Mouse (Mus musculus) lung, embryonic 14.5 days (tissue): Measurements from ENCODE around the gene Naa40. TPM values are rescaled to one million over a fixed set of nuclear protein-coding genes. Genes with fewer than 3 reads are reported as not detected.

Source experiments
- ATAC-seq: fragments of 200-750 bp; cut with Nextera tagmentation; 2 replicates; pipeline ENCODE4 v1.8.0; 2017; ENCODE audit warnings: mild to moderate bottlenecking, moderate TSS enrichment, moderate library complexity; ENCODE audit not compliant: insufficient read depth
- DNase-seq: peaks from one replicate; pipeline ENCODE4 v3.0.0-alpha.2; 2015
- H3K27ac ChIP-seq: fragments of 300-500 bp; sonication (generic); 2 replicates; pipeline ENCODE4 v1.5.1; 2014; ENCODE audit warnings: low read depth, mild to moderate bottlenecking, moderate library complexity
- H3K27me3 ChIP-seq: fragments of 300-500 bp; sonication (generic); 2 replicates; pipeline ENCODE4 v1.6.1; 2014; ENCODE audit warnings: low read length, control low read depth; ENCODE audit not compliant: insufficient read depth
- H3K36me3 ChIP-seq: fragments of 300-500 bp; sonication (generic); 2 replicates; pipeline ENCODE4 v1.6.1; 2014; ENCODE audit warnings: control low read depth; ENCODE audit not compliant: insufficient read depth
- H3K4me1 ChIP-seq: fragments of 300-500 bp; sonication (generic); 2 replicates; pipeline ENCODE4 v1.6.1; 2014; ENCODE audit warnings: antibody characterized with exemption, control low read depth; ENCODE audit not compliant: insufficient read depth
- H3K4me2 ChIP-seq: fragments of 300-500 bp; sonication (generic); 2 replicates; pipeline ENCODE4 v1.6.1; 2014; ENCODE audit warnings: mild to moderate bottlenecking
- H3K4me3 ChIP-seq: fragments of 300-500 bp; sonication (generic); 2 replicates; pipeline ENCODE4 v1.5.1; 2014; ENCODE audit warnings: low read depth, low read length
- H3K9ac ChIP-seq: fragments of 300-500 bp; sonication (generic); 2 replicates; pipeline ENCODE4 v1.6.1; 2014
- H3K9me3 ChIP-seq: fragments of 300-500 bp; sonication (generic); 2 replicates; pipeline ENCODE4 v1.6.1; 2016; ENCODE audit warnings: low read depth, low read length, control low read depth
- CTCF ChIP-seq: IDR thresholded peaks from 2 replicates; pipeline ENCODE4 v1.5.1; 2016; ENCODE audit warnings: antibody characterized with exemption, low read depth
- WGBS: fragments of 180-500 bp; shearing (Covaris S2); extraction: QIAGEN DNeasy Blood & Tissue Kit; methylation state at CpG from one replicate; pipeline ENCODE4 v1.1.7; 2014; 5-methylcytosine and 5-hydroxymethylcytosine counted together
- polyA plus RNA-seq: library from polyadenylated mRNA; unstranded; fragments of >200 nt; fragmentation: Nextera tagmentation; extraction: Ambion mirVana; gene quantifications from 2 replicates; pipeline ENCODE4 v1.2.1, GENCODE M21; 2014

Gene Naa40
- polyA plus RNA-seq, 1 experiment from 2014 or later = 65.8 TPM

- 2% methylated on average over 13 of the region's 13 CpGs for WGBS
- peak; percentile 16 for DNase-seq
- no peak for TF ChIP-seq CTCF
Measured at GRCm38 (mm10) chr19:7240291-7240690, 692 bp downstream of the Naa40 start.

GRCm38 (mm10) chr19:7239574-7239973, 1.4 kb downstream of the Naa40 start:
- TF ChIP-seq CTCF = no peak
- Histone ChIP-seq H3K9ac (peak overlapping the region; percentile 73), H3K36me3 (peaks cover 13% of the 10 kb centered on the region), H3K27ac (no peak overlapping the region), H3K27me3 (no peaks in the 10 kb centered on the region), H3K4me1 (peaks cover 5% of the 10 kb centered on the region), H3K4me3 (peak overlapping the region; percentile 82), H3K9me3 (no peaks in the 10 kb centered on the region), H3K4me2 (peak overlapping the region; percentile 94)
- ATAC-seq = no peak
- DNase-seq = no peak
- WGBS = 85% methylated on average over 3 of the region's 3 CpGs

More at GRCm38 (mm10) chr19:7240291-7240690, 692 bp downstream of the Naa40 start:
- H3K27ac ChIP-seq = peak overlapping the region; percentile 84
- H3K4me2 ChIP-seq = peak overlapping the region; percentile 94
- peak overlapping the region; percentile 73 for H3K9ac ChIP-seq
- H3K36me3 ChIP-seq = peaks cover 13% of the 10 kb centered on the region
- H3K9me3 ChIP-seq = no peaks in the 10 kb centered on the region
- no peaks in the 10 kb centered on the region for H3K27me3 ChIP-seq
- no peak for ATAC-seq
- peak overlapping the region; percentile 82 for H3K4me3 ChIP-seq
- H3K4me1 ChIP-seq = peaks cover 5% of the 10 kb centered on the region

GRCm38 (mm10) chr19:7236742-7237141, 4.2 kb downstream of the Naa40 start:
- Histone ChIP-seq H3K27me3 (no peaks in the 10 kb centered on the region), H3K27ac (no peak overlapping the region), H3K4me2 (no peak overlapping the region), H3K9ac (no peak overlapping the region), H3K36me3 (peaks cover 40% of the 10 kb centered on the region), H3K4me1 (peaks cover 5% of the 10 kb centered on the region), H3K4me3 (no peak overlapping the region), H3K9me3 (no peaks in the 10 kb centered on the region)
- ATAC-seq = no peak
- DNase-seq = no peak
- no peak for TF ChIP-seq CTCF
- WGBS = 95% methylated on average over 4 of the region's 4 CpGs

- DNase-seq = no peak
- Histone ChIP-seq H3K9ac (no peak overlapping the region), H3K27me3 (no peaks in the 10 kb centered on the region), H3K4me1 (peaks cover 5% of the 10 kb centered on the region), H3K36me3 (peaks cover 48% of the 10 kb centered on the region), H3K4me2 (no peak overlapping the region), H3K9me3 (no peaks in the 10 kb centered on the region), H3K4me3 (no peak overlapping the region), H3K27ac (no peak overlapping the region)
- 94% methylated on average over 2 of the region's 2 CpGs for WGBS
- no peak for TF ChIP-seq CTCF
- ATAC-seq = no peak
Measured at GRCm38 (mm10) chr19:7236011-7236410, 5.0 kb downstream of the Naa40 start.

- WGBS = 92% methylated on average over 9 of the region's 9 CpGs
- no peak overlapping the region for H3K27ac ChIP-seq
- H3K4me3 ChIP-seq = no peak overlapping the region
- no peaks in the 10 kb centered on the region for H3K9me3 ChIP-seq
- H3K36me3 ChIP-seq = peaks cover 53% of the 10 kb centered on the region
- no peaks in the 10 kb centered on the region for H3K27me3 ChIP-seq
- peaks cover 5% of the 10 kb centered on the region for H3K4me1 ChIP-seq
- H3K4me2 ChIP-seq = no peak overlapping the region
- TF ChIP-seq CTCF = no peak
- ATAC-seq (no peak), DNase-seq (no peak)
- no peak overlapping the region for H3K9ac ChIP-seq
Measured at GRCm38 (mm10) chr19:7235461-7235860, 5.5 kb downstream of the Naa40 start.

- peaks cover 61% of the 10 kb centered on the region for H3K36me3 ChIP-seq
- H3K4me2 ChIP-seq = no peak overlapping the region
- H3K9ac ChIP-seq = no peak overlapping the region
- no peak overlapping the region for H3K27ac ChIP-seq
- ATAC-seq (peak; percentile 86), DNase-seq (peak; percentile 87)
- WGBS = 58% methylated on average over 8 of the region's 8 CpGs
- no peaks in the 10 kb centered on the region; the same call in 1 of the 2 replicates for H3K4me1 ChIP-seq
- H3K27me3 ChIP-seq = no peaks in the 10 kb centered on the region
- H3K9me3 ChIP-seq = no peaks in the 10 kb centered on the region
- peak; percentile 89 for TF ChIP-seq CTCF
- no peak overlapping the region for H3K4me3 ChIP-seq
Measured at GRCm38 (mm10) chr19:7234537-7235221, 6.3 kb downstream of the Naa40 start.

GRCm38 (mm10) chr19:7226511-7226914, 14.5 kb downstream of the Naa40 start:
- ATAC-seq (no peak), DNase-seq (no peak)
- Histone ChIP-seq H3K27me3 (no peaks in the 10 kb centered on the region), H3K36me3 (peaks cover 58% of the 10 kb centered on the region), H3K9ac (peak overlapping the region; percentile 5; the same call in 1 of the 2 replicates), H3K4me2 (no peak overlapping the region), H3K9me3 (no peaks in the 10 kb centered on the region), H3K27ac (no peak overlapping the region), H3K4me3 (no peak overlapping the region), H3K4me1 (no peaks in the 10 kb centered on the region)
- TF ChIP-seq CTCF = no peak
- 78% methylated on average over 6 of the region's 6 CpGs for WGBS
